Mouse (Mus musculus): ENCODE measurements at regions not wholly inside any gene's neighbourhood (a gene's known extent, or its start where the extent isn't known, plus 50 kb on each side); places are given as distances from the start of the nearest gene placed in this dataset.

GRCm38 (mm10) chr4:82193905-82194304 is 511.6 kb downstream of the Nfib start:
- no peak for TF ChIP-seq POLR2A (IDR thresholded peaks at IDR 0.05; ENCODE audit: insufficient read depth, low read depth, low read length)
- no peak for TF ChIP-seq CTCF (IDR thresholded peaks at IDR 0.05; ENCODE audit: insufficient read depth, low read depth, low read length)

Measured in olfactory bulb, adult 2 months (tissue).